Mouse (Mus musculus) neural tube, embryonic 13.5 days (tissue): ENCODE data around the gene Gm44790. TPM values are rescaled to one million over a fixed set of nuclear protein-coding genes. Genes with fewer than 3 reads are reported as not detected.

Experiments used
- polyA plus RNA-seq: library from polyadenylated mRNA; unstranded; fragments of >200 nt; fragmentation: Nextera tagmentation; extraction: Ambion mirVana; gene quantifications from 2 replicates; pipeline ENCODE4 v1.2.1, GENCODE M21; 2015

Gene Gm44790
- polyA plus RNA-seq, 1 experiment from 2014 or later, result 0.50 TPM

Other genes with a start within 250 kb of the Gm44790 start
- gene Tgfa, start 231.4 kb upstream of the Gm44790 start, polyA plus RNA-seq, result 9.7 and 10.2 TPM in 2 replicates
- gene Fam136a, start 61.0 kb upstream of the Gm44790 start, polyA plus RNA-seq, result 113 and 119 TPM in 2 replicates
- 397 and 429 TPM in 2 replicates for gene Snrpg, start 55.4 kb upstream of the Gm44790 start, polyA plus RNA-seq
- gene Pcyox1, start 29.5 kb upstream of the Gm44790 start, polyA plus RNA-seq, result 107 and 113 TPM in 2 replicates
- 326 and 340 TPM in 2 replicates for gene Tia1, start 22.4 kb upstream of the Gm44790 start, polyA plus RNA-seq
- gene C87436, start 11.7 kb downstream of the Gm44790 start, polyA plus RNA-seq, result 22.0 and 22.4 TPM in 2 replicates
- gene Pcbp1, start 99.7 kb downstream of the Gm44790 start, polyA plus RNA-seq, result 431 and 435 TPM in 2 replicates
- gene Asprv1, start 201.5 kb downstream of the Gm44790 start, polyA plus RNA-seq, result 0.88 and 1.1 TPM in 2 replicates
- gene Mxd1, start 242.5 kb downstream of the Gm44790 start, polyA plus RNA-seq, result 23.8 and 27.4 TPM in 2 replicates